Mouse (Mus musculus) heart, postnatal 14 days (tissue): ENCODE results near the gene Masp2. TPM values are rescaled to one million over a fixed set of nuclear protein-coding genes. Genes with fewer than 3 reads are reported as not detected.

Experiments used
- DNase-seq, 2 experiments: peaks; one replicate each; pipeline ENCODE4 v3.0.0; 2021 to 2022
- intact Hi-C: fragments of 180-260 bp; cut with DNase I; formaldehyde crosslinking; loops from one replicate; pipeline ENCODE4 v1.15.1; 2025
- total RNA-seq, 2 experiments: library from RNA; stranded (reverse); gene quantifications; 2 replicates each; pipeline ENCODE4 v1.2.3; 2021

Masp2 gene
- total RNA-seq, 2 experiments from 2014 or later, result 0.32 to 0.43 TPM

- intact Hi-C loops, result no loop called here
- no peak for DNase-seq
Observed at GRCm38 (mm10) chr4:148627246-148627645, 24.9 kb downstream of the Masp2 start.

DNA sequence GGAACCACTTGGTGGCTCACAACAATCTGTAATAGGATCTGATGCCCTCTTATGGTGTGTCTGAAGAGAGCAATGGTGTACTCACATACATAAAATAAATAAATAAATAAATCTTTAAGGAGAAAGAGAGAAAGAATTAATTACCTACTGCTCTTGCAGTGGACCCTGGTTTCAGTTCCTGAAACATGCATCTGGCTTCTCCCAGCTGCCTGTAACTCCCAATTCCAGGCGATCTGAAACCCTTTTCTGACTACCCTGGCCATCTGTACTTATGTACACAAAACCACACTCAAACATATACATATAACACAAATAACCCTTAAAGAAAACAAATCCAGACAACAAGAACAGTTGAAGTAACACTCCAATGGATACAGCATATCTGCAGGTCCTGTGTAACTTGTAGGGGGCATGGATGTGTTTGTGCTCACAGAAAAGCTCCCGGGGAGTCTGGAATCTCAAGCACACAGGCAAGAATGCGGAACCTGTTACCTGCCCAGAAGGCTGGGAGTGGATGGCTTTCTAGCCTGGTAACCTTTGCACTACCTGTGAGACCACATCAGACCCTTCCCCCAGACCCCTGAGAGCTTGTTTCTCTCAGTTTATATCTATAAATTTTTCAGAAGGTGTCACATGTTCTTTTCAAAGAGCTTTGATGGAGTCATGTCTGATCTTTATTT lies 29.8 kb downstream of the Masp2 start:
- intact Hi-C loops, result no loop called here
- DNase-seq, result no peak

DNA sequence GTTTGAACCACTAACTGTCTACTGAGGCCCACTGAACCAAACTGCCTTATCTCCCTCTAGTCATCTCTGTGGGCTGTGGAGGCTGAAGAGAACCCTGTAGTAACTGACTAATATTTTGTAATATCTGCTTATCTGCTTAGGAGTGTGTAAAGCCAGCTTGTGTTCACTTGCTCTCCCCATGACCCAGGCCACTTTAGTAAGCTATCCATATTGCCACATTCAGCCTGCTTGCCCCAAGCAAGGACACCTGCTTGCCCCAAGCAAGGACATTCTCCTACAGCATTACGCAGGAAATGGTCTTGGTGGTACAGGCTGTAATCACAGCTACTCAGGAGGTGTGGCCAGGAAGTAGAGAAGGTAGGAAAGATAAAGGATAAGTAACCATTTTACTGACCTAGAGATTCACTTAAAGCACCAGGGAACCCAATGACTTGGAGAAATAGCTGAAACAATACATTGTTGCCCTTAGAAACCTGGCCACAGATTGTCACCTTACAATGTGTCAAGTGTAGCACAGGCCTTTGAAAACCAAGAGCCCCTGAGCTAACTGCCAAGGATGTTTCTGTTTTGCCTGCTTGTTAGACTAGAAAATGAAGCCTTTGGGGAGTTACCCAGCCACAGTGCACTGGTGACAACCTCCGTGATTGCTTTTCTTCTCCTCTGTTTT lies 31.2 kb downstream of the Masp2 start:
- intact Hi-C loops, result no loop called here
- no peak for DNase-seq

DNA sequence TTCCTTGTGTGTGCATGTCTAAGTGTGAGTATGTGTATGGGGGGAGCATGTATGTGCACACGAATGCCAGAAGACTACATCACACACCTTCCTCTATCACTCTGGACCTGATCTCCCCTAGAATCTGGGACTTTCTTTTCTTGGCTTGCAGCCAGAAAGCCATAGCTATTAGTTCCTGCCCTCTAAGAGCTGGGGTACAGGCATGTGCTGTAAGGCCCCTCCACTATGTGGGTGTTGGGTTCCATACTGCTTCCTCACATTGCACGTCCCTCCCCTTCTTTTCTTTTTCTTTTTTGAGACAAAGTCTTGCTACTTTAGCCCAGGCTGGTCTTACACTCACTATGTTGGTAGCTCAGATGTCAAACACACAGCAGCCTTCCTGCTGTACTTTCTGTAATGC lies 33.0 kb downstream of the Masp2 start:
- intact Hi-C loops, result no loop called here
- no peak for DNase-seq

DNA sequence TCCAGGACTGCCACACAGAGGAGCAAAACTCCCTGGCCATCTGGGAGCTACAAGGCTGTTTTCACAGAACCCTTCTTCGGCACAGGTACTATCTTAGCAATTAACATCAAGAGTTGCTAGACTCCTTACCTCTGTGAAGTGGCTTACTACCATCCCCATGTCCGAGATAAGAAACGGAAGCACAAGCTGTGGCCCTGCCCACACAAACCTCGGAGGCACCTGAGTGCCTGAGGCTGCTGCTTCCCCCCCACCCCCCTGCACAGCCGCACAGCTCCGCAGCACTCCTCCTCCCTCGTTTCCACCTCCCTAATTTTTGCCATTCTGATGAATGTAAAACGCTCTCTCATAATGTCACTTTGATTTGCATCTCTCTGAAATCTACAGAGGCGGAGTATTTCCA lies 35.9 kb downstream of the Masp2 start:
- no peak for DNase-seq
- intact Hi-C loops, result no loop called here

- intact Hi-C loops, result no loop called here
- no peak for DNase-seq
Observed at GRCm38 (mm10) chr4:148639455-148639854, 37.1 kb downstream of the Masp2 start.

- DNase-seq, result no peak
- intact Hi-C loops, result no loop called here
Observed at GRCm38 (mm10) chr4:148641121-148641520, 38.8 kb downstream of the Masp2 start.

DNA sequence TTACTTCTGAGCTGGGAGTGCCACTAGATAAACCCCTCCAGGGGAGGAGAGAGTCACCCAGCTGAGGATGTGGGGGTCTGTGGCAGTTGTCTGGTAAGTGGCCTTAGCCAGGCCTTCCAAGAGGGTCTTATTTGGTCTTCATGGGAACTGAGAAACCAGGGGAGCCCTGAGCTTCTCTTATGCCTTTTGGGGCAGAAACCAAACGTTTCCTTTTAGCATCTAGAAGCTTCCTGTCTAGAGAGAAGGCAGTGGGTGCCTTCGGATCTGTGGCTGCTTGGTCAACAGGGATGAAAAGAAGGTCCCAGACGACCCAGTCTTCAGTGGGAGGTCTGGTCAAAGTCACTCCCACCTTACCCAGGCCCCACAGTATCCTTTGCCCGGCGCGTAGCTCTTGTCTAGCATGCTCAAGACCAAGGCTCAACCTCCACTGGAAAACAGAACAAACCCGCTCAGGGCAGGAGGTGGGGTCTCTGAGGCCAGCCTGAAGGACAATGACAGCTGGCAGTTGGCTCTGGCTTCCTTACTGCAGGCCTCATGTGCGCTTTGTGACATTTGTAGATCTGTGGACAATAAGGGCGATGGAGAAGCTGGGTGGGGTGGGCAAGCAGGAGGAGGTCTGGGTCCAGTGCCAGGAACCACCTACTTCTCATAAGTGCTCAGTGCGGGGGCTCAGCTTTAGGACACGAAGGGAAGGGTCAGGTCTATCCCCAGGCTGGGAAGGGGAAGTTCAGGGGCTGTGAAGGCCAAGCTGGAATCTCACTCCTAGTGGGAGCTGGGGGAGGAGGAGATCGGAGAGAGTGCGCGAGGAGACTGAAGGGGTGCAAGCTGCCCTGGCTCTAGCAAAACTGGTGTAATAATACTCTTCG lies 41.2 kb downstream of the Masp2 start, which contains the start of gene Gm572:
TSS of gene Gm572 (plus strand) at position 27 of the 866 bp plus-strand sequence.
- DNase-seq, result no peak
- intact Hi-C loops, result no loop called here

DNA sequence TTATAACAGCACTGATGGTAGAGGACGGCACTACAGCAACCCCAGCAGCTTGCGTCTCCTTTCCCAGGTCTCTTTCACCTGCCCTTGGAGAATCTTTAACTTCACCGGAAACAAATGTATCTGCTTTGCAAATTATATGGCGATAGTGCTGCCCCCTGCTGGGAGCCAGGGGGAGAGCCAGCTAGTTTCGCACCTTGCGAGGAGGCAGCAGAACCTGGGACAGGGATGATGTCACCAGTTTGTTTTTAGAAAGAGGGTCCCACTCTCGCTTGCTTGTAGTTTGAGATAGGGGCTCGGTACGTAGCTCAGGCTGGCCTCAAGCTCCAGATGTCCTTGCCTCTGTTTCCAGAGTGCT lies 41.8 kb downstream of the Masp2 start:
- DNase-seq, result peak; percentile 67 to 79
- intact Hi-C loops, result no loop called here

- intact Hi-C loops, result no loop called here
- DNase-seq, result no peak
Observed at GRCm38 (mm10) chr4:148644926-148645325, 42.6 kb downstream of the Masp2 start.

- intact Hi-C loops, result no loop called here
- DNase-seq, result peak in 1 of 2 experiments; percentile 53
Observed at GRCm38 (mm10) chr4:148646616-148647015, 44.3 kb downstream of the Masp2 start.

DNA sequence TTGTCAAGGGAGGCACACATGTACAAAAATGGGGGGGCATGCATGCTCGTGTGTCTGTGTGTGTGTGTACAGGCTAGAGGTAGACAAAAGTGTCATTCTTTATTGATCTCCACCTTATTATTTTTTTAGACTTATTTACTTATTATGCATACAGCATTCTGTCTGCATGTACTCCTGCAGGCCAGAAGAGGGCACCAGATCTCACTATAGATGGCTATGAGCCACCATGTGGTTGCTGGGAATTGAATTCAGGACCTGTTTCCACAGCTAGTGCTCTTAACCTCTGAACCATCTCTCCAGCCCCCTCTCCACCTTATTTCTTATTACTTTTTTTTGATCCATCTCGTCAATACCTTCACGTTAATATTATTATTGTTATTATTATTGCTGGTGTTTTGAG lies 47.0 kb downstream of the Masp2 start:
- intact Hi-C loops, result no loop called here
- no peak for DNase-seq

DNA sequence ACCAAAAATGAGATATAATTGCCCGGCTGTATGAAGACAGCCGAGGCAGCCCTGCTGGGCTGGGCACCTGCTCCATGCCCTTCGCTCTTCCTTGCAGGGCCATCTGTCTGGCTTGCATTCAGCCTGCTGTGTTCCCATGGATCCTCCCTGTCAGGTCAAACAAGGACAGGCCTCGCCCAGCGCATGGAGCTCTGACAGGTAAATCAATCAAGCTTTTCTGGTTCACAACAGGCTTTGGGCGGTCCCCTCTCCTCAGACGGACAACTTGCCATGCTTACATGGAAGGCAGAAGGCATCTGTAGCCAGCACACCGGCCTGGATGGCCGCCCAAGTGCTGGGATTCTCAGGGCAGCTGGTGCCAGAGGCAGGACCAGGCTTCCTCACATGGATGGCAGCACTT lies 48.7 kb downstream of the Masp2 start:
- DNase-seq, result peak; percentile 44 to 46
- intact Hi-C loops, result no loop called here

DNA sequence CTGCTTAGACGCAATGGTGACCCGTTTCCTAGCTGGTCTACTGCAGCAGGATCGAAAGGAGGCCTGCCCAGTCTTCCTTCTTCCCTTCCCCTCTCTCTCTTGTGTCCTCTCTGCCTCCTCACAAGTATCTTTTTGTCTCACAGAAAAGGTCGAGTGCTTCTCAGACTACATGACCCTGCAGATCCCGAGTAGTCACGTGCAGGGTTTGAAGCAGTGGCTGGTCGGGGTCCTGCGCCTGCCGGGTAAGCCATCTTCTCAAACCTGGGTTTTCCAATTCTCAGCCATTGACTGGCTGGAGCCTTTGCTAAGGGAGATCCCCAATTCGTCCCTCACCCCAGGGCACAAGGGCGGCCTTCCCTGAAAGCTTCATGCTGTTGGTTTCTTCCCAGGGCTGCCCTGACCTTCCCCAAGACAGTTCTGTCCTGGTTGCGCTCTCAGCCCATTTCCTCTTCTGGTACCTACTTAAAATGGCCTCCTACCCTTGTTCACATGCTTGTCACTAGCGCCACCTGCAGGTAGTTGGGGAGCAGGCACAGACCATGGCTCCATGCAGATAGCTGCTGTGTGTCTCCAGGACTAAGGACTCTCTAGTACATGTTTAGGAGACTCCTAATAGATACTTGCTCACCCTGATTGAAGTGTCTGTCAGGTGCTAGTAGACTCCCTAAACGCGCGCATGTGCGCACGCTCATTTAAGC lies 52.5 kb downstream of the Masp2 start:
- intact Hi-C loops, result no loop called here
- peak in 1 of 2 experiments; percentile 45 for DNase-seq

- intact Hi-C loops, result no loop called here
- no peak for DNase-seq
Observed at GRCm38 (mm10) chr4:148656691-148657258, 54.4 kb downstream of the Masp2 start.

DNA sequence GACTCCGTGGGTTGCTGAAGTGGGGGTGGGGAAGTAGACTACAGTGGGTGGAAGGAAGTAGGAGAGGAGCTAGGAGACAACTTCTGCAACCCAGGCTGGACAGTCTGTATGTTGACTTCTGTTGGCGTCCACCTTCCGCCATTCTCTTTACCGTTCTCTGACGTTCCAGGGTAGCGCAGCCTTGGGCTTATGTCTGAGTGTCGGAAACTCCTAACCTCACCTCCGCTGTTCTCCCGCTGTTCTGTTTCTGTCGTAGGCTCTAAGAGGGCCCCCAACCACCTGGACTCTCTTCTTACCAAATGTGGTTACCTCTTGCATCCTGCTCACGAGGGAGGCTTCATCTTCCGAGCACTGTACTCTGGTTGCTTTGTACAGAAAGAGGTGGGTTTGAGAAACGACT lies 55.4 kb downstream of the Masp2 start:
- intact Hi-C loops, result no loop called here
- no peak for DNase-seq

DNA sequence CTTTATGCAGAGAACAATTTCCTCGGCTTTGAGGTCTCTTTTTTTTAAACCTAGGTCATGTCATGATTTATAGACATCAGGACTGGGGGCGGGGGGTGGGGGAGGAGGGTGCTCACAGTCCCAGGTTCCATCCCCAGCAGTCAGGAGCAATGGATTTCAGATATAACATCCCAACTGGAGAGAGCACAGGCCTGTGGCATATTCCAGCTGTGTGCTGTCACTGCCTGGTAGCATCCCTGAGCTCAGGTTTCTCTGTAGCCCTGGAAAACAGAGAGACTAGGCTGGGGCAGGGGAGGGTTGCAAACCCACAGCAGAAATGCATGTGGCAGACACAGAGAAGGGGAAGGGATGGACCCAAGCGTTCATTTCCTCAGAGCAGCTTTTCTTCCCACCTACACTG lies 57.8 kb downstream of the Masp2 start:
- no peak for DNase-seq
- intact Hi-C loops, result no loop called here

- intact Hi-C loops, result no loop called here
Observed at GRCm38 (mm10) chr4:148662168-148662965, 60.0 kb downstream of the Masp2 start.

DNA sequence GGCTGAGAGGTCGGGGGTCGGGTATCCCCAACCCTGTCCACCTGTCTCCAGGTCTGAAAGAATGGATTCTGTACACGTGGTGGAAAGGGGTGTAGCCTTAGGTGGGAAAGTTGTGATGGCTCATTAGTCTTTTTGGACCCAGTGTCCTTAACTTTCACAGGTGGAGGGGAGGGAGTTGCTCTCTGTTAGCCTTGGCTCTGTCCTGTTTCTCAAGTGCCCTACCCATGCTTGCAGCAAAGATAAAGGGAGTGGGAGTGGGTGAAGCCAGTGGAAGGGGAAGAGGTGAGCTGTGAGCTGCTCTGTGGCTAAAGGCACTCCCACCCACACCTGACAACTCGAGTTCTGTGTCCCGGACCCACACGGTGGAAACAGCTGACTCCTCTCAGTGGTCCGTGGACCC lies 61.0 kb downstream of the Masp2 start:
- no peak for DNase-seq
- intact Hi-C loops, result no loop called here

More at GRCm38 (mm10) chr4:148662168-148662965, 60.0 kb downstream of the Masp2 start:
- DNase-seq, result peak; percentile 75 to 84

GRCm38 (mm10) chr4:148664021-148664420 lies 61.7 kb downstream of the Masp2 start:
- intact Hi-C loops, result no loop called here
- DNase-seq, result no peak
